Mouse (Mus musculus) forebrain, embryonic 11.5 days (tissue): ENCODE results near the gene Ddc. TPM values are rescaled to one million over a fixed set of nuclear protein-coding genes. Genes with fewer than 3 reads are reported as not detected.

ENCODE experiments used
- ATAC-seq: fragments of 200-750 bp; cut with Nextera tagmentation; replicated peaks from 2 replicates; pipeline ENCODE4 v1.8.0; 2017; ENCODE audit warnings: moderate TSS enrichment; ENCODE audit not compliant: low FRiP score
- DNase-seq: peaks from one replicate; pipeline ENCODE4 v3.0.0-alpha.2; 2017; ENCODE audit warnings: low spot score
- H3K27ac ChIP-seq: fragments of 300-500 bp; sonication (generic); 2 replicates; pipeline ENCODE4 v1.5.1; 2014; ENCODE audit warnings: low read depth, low read length
- H3K27me3 ChIP-seq: fragments of 300-500 bp; sonication (generic); 2 replicates; pipeline ENCODE4 v1.6.1; 2014; ENCODE audit warnings: mild to moderate bottlenecking, low read length, mixed read lengths; ENCODE audit not compliant: control insufficient read depth, insufficient read depth
- H3K36me3 ChIP-seq: fragments of 300-500 bp; sonication (generic); 2 replicates; pipeline ENCODE4 v1.6.1; 2014; ENCODE audit warnings: mild to moderate bottlenecking, low read length, moderate library complexity, mixed read lengths; ENCODE audit not compliant: control insufficient read depth, insufficient read depth
- H3K4me1 ChIP-seq: fragments of 300-500 bp; sonication (generic); replicated peaks from 2 replicates; pipeline ENCODE4 v1.6.1; 2014; ENCODE audit warnings: low read length, mixed read lengths; ENCODE audit not compliant: control insufficient read depth, insufficient read depth
- H3K4me2 ChIP-seq: fragments of 300-500 bp; sonication (generic); 2 replicates; pipeline ENCODE4 v1.6.1; 2014; ENCODE audit warnings: low read depth, mild to moderate bottlenecking, low read length, moderate library complexity, mixed read lengths; ENCODE audit not compliant: severe bottlenecking
- H3K4me3 ChIP-seq: fragments of 300-500 bp; sonication (generic); 2 replicates; pipeline ENCODE4 v1.5.1; 2014; ENCODE audit warnings: low read depth, low read length
- H3K9ac ChIP-seq: fragments of 300-500 bp; sonication (generic); 2 replicates; pipeline ENCODE4 v1.6.1; 2014; ENCODE audit warnings: low read length
- H3K9me3 ChIP-seq: fragments of 300-500 bp; sonication (generic); 2 replicates; pipeline ENCODE4 v1.6.1; 2016; ENCODE audit warnings: low read length, mixed read lengths; ENCODE audit not compliant: control insufficient read depth
- WGBS: fragments of 180-500 bp; shearing (Covaris S2); extraction: QIAGEN DNeasy Blood & Tissue Kit; methylation state at CpG from one replicate; pipeline ENCODE4 v1.1.7; 2014; 5-methylcytosine and 5-hydroxymethylcytosine counted together
- polyA plus RNA-seq: library from polyadenylated mRNA; unstranded; fragments of >200 nt; fragmentation: Nextera tagmentation; extraction: Ambion mirVana; gene quantifications from 2 replicates; pipeline ENCODE4 v1.2.1, GENCODE M21; 2014

The Ddc gene
- polyA plus RNA-seq, 1 experiment from 2014 or later, result 6.8 TPM

DNA sequence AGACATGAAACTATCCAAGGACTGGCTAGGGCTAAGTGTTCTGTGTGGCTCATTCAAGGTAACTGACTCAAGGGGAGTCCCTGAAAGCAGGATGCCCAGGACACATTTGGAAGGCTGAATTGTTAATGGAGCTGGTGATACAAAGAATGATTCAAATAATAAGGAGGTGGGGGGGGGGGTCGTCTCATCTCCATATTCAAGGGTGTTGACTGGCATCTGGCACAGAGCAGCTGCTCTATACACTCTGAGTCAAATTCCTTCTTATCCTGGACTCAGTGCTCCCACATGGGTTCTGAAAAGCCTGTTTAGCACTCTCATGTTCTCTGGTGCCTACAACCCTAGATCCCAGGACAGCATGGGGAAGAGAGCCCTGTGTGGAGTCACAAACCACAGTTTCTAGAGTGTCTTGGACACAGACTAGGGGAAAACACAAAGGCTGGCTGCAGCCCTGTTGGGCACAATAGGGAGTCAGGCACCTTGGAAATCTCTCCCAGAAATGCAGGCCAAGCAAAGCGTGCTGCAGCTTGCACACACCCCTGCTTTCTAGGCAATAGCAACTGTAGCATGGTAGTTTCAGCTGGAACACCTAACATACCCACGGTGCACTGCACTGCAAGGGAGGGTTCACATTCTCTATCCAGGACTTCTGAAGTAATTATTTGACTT lies 72.8 kb downstream of the Ddc start:
- H3K4me1 ChIP-seq, result peaks cover 53% of the 10 kb centered on the region
- DNase-seq (no peak), ATAC-seq (no peak)
- H3K9ac ChIP-seq, result peak overlapping the region; percentile 4; the same call in 1 of the 2 replicates
- H3K27ac ChIP-seq, result 0 out of 2 replicates have a peak overlapping the region, but pooled peaks have one; percentile 27
- no peaks in the 10 kb centered on the region for H3K9me3 ChIP-seq
- H3K4me2 ChIP-seq, result no peak overlapping the region
- WGBS, result 49% methylated on average over 3 of the region's 3 CpGs
- no peaks in the 10 kb centered on the region for H3K27me3 ChIP-seq
- H3K36me3 ChIP-seq, result no peaks in the 10 kb centered on the region
- H3K4me3 ChIP-seq, result no peak overlapping the region

DNA sequence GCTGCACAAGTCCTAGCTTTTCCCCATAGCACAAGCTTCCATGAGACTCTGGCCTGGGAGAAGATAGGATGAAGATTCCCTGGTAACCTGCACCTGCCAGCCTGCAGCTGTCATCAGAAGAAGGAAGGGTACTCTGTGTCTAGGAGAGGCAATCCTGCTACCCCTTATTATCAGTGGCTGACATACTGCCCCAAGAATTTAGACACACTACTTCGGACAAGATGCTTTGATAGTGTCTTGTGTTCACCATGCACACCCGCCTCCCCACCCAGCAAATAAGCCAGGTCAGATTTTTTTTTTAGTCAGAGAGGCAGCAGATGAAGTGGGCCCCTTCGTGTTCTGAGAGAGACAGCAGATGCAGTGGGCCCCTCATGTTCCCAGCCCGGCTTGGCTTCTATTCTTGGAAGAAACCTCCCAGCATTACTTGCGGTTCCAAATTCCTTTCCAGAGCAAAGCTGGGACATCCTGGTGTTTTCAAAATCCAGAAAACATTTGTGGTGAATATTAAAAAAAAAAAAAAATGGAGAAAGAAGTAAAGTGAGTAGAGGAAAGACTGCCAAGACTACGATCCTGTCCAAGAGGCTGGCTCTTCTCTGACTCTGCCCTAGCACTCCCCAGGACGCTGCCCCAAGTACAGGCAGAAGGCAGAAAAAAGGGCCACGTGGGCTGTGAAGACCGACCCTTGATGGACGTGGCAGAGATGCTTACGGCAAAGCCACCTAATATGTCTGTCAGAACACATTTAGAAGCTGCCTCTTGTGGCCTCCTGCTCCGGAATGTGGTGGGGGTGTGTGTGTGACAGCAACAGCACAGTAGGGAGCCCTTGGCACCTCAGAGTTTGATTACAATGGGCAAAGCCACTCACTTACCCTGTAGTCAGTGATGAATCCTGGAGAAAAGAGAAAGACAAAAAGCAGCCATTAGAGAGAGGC lies 73.7 kb downstream of the Ddc start:
- Histone ChIP-seq H3K36me3 (no peaks in the 10 kb centered on the region), H3K4me3 (no peak overlapping the region), H3K4me2 (no peak overlapping the region), H3K9me3 (no peaks in the 10 kb centered on the region), H3K4me1 (peaks cover 46% of the 10 kb centered on the region), H3K9ac (no peak overlapping the region; the same call in 1 of the 2 replicates), H3K27ac (0 out of 2 replicates have a peak overlapping the region, but pooled peaks have one; percentile 27), H3K27me3 (no peaks in the 10 kb centered on the region)
- DNase-seq (no peak), ATAC-seq (no peak)
- WGBS, result 29% methylated on average over 12 of the region's 12 CpGs

DNA sequence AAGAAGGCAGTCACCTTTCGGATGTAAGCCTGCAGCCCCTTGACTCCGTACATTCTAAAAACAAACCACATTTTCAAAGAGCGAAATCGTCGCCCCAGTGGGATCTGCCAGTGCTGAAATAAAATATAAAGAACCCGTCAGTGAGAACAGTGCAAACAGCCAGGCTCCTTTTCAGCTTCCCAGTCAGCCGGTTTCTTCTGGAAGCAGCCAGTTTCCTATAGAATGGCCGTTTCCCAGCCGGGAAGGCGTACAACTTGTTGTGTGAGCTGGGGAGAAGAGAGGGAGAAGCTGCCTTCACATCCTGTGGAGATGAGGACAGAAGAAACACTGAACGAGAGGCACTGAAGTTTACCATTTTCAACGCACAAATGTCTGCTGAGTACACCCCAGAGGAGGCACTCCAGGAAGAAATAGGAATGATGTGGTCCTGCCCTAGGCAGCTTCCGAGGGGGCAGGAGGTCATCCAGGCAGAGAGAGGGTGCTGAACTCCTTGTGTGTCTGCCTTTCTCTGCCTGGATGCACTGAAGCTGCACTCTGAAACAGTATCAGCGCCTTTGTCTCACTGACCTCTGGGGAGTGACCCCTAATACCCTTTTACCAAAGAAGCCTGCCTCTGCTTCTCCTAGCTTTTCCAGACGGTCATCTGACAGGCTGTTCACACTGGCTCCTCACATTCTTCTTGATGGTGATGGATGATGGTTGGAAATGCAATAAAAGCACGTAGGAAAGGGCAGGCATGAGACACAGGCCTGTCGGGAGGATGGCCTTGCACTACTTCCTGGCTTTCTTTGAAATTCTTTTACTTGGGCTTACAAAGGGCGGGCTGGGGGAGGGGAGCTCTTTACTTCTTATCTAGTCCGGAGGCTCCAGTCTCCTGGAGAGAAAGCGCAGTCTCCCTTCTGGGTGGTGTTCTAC lies 75.5 kb downstream of the Ddc start:
- H3K4me1 ChIP-seq, result peaks cover 34% of the 10 kb centered on the region
- no peaks in the 10 kb centered on the region for H3K36me3 ChIP-seq
- peak; percentile 71 for DNase-seq
- peak overlapping the region; percentile 34 for H3K4me2 ChIP-seq
- no peaks in the 10 kb centered on the region for H3K9me3 ChIP-seq
- no peaks in the 10 kb centered on the region for H3K27me3 ChIP-seq
- peak overlapping the region; percentile 64 for H3K9ac ChIP-seq
- peak overlapping the region; percentile 93 for H3K27ac ChIP-seq
- peak; percentile 31 for ATAC-seq
- H3K4me3 ChIP-seq, result no peak overlapping the region
- WGBS, result 5% methylated on average over 20 of the region's 20 CpGs

DNA sequence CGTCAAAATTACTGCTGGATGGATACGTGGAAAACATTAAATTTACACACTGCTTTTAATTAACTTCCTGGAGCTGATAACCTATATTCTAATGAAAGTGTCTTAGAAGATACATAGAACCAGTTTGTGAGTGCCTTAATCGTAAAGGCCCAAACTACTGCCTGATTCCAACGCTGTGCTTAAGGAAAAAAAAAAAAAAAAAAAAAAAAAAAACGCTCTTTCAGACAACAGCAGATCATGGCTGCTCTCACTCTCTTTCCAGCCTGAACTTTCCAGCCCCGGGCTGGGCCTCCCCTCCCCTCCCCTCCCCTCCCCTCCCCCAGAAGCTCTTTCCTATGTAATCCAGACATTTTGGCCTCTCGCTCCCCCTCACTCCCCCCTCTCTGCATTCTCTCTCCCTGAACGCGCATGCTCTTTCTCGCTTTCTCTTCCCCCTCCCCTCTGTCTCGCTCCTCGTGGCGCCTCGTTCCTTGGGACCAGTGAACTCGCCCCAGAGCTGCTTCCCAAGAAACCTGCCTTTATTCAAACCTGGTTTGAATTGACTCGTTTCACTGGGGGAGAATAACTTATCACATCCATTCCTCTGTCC lies 76.5 kb downstream of the Ddc start:
- peak overlapping the region; percentile 93 for H3K27ac ChIP-seq
- DNase-seq (peak; percentile 93), ATAC-seq (peak; percentile 85)
- peak overlapping the region; percentile 8; the same call in 1 of the 2 replicates for H3K4me2 ChIP-seq
- peak overlapping the region; percentile 64 for H3K9ac ChIP-seq
- H3K36me3 ChIP-seq, result no peaks in the 10 kb centered on the region
- H3K9me3 ChIP-seq, result no peaks in the 10 kb centered on the region
- H3K4me3 ChIP-seq, result no peak overlapping the region
- WGBS, result 6% methylated on average over 16 of the region's 16 CpGs
- H3K27me3 ChIP-seq, result no peaks in the 10 kb centered on the region
- peaks cover 34% of the 10 kb centered on the region for H3K4me1 ChIP-seq

DNA sequence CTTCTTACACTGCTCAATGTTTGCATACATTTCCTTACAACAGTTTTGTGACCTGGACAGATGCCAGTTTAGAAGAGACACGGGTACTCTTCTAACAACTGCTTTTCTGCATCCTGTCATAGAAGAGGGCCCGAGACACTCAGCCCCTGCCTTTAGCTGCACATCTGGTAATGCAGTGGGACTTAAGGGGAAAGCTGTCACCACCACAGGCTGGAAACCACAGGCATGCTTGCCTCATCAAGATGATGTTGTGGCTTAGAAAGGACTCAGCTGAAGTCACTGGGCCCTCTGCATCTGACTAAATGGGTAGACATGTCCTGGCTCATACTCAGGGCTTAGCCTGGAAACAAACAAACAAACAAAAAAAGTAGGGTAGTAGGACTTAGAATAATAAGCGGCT lies 77.2 kb downstream of the Ddc start:
- 73% methylated on average over 3 of the region's 3 CpGs for WGBS
- H3K27me3 ChIP-seq, result no peaks in the 10 kb centered on the region
- no peak for DNase-seq
- no peaks in the 10 kb centered on the region for H3K9me3 ChIP-seq
- H3K36me3 ChIP-seq, result no peaks in the 10 kb centered on the region
- ATAC-seq, result 0 out of 2 replicates have a peak, but pooled peaks have one; percentile 1
- peaks cover 34% of the 10 kb centered on the region for H3K4me1 ChIP-seq
- H3K4me3 ChIP-seq, result no peak overlapping the region
- H3K27ac ChIP-seq, result peak overlapping the region; percentile 43; the same call in 1 of the 2 replicates
- H3K9ac ChIP-seq, result peak overlapping the region; percentile 10; the same call in 1 of the 2 replicates
- H3K4me2 ChIP-seq, result no peak overlapping the region

DNA sequence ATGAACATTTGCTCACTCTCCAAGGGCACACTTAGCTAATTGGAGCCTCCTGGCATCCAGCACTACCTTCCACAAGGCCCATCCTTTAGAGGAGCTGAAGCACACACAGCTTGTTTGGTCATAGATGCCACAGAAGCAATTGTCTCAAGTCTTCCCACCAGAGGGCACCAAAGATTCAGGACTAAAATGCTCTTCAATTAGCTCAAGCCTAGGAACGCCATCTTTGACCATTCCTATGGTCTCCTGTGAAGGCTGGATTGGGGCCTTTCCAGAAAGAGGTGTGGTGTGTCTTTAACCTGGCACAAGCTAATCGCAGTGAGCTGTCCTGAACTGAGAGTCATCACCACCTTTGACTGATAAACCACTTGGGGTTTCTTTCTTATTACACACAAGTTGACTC lies 77.7 kb downstream of the Ddc start:
- Histone ChIP-seq H3K9me3 (no peaks in the 10 kb centered on the region), H3K27ac (no peak overlapping the region; the same call in 1 of the 2 replicates), H3K27me3 (no peaks in the 10 kb centered on the region), H3K4me1 (peaks cover 34% of the 10 kb centered on the region), H3K9ac (no peak overlapping the region), H3K4me2 (no peak overlapping the region), H3K4me3 (no peak overlapping the region), H3K36me3 (no peaks in the 10 kb centered on the region)
- DNase-seq, result peak; percentile 82
- ATAC-seq, result peak; percentile 53
- WGBS, result 0% methylated on average over 2 of the region's 2 CpGs

DNA sequence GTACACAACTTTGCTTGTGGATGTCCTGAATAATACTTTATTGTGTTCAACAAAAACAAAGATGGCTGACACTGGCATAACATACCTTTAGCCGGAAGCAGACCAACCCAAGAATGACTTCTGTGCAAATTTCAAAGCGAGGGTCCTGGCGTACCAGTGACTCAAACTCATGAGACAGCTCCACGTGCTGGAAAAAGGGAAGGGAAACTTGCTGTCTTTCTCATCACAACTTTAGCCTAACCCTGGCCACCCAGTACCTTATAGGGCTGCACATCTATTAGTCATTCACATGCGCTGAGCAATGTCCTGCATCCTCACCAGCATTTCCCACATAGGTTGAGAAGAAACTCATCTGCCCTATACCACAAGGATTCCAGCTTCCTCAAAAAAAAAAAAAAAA lies 78.7 kb downstream of the Ddc start:
- Histone ChIP-seq H3K4me3 (no peak overlapping the region), H3K36me3 (no peaks in the 10 kb centered on the region), H3K27me3 (no peaks in the 10 kb centered on the region), H3K4me2 (no peak overlapping the region), H3K27ac (no peak overlapping the region), H3K9me3 (no peaks in the 10 kb centered on the region), H3K9ac (no peak overlapping the region), H3K4me1 (peaks cover 26% of the 10 kb centered on the region)
- ATAC-seq, result no peak
- DNase-seq, result no peak
- 88% methylated on average over 5 of the region's 5 CpGs for WGBS

DNA sequence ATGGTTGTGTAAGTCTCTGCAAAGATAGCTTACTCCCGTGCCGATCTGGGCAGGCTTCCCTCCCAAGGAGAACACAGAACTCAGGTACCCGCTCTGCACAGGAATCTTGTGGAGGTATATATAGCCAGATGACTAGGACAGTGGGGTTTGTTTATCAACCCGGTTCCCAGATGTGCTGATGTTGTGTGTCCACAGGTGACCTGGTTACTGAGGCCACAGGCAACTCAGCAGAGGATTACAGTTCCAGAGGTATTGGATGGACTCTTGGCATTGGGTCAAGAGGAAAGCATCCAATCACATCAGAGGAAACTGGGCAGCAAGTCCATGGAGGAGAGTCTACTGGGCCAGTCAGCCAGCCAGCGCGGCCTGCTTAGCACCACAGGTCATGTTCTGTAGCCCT lies 79.1 kb downstream of the Ddc start:
- ATAC-seq (no peak), DNase-seq (no peak)
- Histone ChIP-seq H3K27me3 (no peaks in the 10 kb centered on the region), H3K4me3 (no peak overlapping the region), H3K36me3 (no peaks in the 10 kb centered on the region), H3K4me2 (no peak overlapping the region), H3K27ac (no peak overlapping the region), H3K4me1 (peaks cover 23% of the 10 kb centered on the region), H3K9me3 (no peaks in the 10 kb centered on the region), H3K9ac (no peak overlapping the region)
- 93% methylated on average over 6 of the region's 6 CpGs for WGBS
